Mouse (Mus musculus) brain, adult 2 months (tissue): ENCODE data around the gene Cdh12.

ENCODE experiments used
- DNase-seq: peaks from one replicate; pipeline ENCODE4 v3.0.0; 2011; ENCODE audit warnings: low read depth, low spot score

The Cdh12 gene

GRCm38 (mm10) chr15:20696229-20696628 is 247.2 kb downstream of the Cdh12 start:
- DNase-seq = no peak

- DNase-seq = peak; percentile 30
Measured at GRCm38 (mm10) chr15:20711859-20712258, 262.8 kb downstream of the Cdh12 start.

DNA sequence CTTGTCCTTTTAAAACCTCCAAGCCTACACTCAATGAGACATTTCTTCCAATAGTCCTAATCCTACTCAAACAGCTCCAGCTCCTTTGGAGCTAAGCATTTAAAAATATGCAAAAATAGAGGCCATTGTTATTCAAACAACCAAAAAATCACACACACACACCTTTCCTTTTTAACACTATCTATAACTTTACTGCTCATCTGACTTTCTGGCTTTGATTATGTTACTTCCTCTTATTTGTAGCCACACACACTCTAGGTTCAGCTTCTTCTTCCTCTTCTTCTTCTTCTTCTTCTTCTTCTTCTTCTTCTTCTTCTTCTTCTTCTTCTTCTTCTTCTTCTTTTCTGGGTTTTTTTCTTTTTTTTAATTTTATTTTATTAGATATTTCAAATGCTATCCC is 323.2 kb downstream of the Cdh12 start:
- no peak for DNase-seq

GRCm38 (mm10) chr15:20773423-20773822 is 324.4 kb downstream of the Cdh12 start:
- DNase-seq = no peak

DNA sequence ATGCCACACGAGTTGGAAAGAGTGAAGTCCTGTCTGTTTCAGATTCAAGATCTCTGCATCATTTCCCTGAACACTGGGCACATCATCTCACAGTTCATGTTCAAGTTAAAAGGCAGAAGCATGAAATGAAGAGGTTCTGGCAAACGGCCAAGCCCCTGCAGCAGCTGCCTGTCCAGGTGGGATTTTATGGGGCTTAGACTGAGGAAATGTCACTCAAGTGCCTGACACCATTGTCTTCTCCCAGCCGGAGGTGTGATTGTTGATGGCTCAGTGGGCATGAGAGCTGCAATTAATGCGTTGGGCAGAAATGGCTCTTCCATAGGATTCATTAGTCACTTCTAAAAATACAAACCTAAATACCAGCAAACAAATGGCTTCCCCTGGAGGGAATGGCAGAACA is 347.9 kb downstream of the Cdh12 start:
- peak; percentile 16 for DNase-seq

- DNase-seq = no peak
Measured at GRCm38 (mm10) chr15:20798541-20798940, 349.5 kb downstream of the Cdh12 start.

DNA sequence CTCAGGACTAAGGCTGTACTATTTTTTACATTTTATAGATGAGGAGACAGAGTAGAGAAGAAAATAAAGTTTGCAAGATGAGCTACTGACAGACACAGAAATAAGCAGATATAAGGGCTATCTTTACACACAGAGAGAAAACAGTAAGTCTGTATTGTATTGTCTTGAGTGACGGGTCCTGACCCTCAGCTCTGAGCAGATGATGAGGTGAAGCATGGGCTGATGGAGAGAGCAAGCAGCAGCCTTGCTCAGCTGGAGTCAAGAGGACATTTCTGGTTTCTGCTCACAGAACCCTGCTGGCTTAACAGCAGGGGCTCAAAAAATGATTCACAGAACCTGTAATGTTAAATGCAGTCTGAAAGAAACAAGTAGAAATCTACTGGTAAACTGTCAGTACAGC is 386.8 kb downstream of the Cdh12 start:
- no peak for DNase-seq

DNA sequence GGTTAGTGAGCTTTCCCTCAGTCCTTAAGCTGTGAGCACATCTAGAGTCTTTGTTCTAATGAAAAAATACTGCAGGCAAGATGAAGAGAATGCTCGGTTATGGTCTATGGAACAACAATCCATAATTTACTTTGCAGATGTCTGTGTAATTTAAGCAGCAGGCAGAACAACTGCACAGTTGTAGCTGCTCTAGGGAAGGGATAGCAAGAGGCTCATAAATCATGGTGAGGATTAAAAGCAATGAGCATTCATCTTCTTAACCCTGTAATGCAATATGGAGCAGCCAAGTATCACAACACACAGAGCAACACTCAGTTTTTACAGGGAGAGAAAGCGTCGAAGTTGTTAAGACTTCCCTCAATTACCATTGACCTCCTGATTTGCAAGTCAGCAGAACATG is 387.9 kb downstream of the Cdh12 start:
- DNase-seq = no peak

DNA sequence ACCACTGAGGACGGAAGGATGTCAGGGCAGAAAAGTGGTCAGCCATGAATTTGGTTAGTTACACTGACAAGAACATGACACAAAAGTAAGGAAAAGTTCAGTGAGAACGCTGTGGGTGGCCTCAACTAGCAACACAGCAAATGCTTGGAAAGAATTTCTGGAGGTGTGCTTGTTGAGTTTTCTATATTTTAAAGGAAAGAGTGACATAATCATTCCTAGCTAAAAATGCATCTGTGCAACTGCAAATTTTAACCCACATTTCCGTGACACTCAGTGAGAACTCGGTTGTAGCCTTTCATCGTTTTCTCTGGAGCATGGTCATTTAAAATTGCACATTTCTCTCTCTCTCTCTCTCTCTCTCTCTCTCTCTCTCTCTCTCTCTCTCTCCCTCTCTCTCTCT is 392.4 kb downstream of the Cdh12 start:
- peak; percentile 55 for DNase-seq

DNA sequence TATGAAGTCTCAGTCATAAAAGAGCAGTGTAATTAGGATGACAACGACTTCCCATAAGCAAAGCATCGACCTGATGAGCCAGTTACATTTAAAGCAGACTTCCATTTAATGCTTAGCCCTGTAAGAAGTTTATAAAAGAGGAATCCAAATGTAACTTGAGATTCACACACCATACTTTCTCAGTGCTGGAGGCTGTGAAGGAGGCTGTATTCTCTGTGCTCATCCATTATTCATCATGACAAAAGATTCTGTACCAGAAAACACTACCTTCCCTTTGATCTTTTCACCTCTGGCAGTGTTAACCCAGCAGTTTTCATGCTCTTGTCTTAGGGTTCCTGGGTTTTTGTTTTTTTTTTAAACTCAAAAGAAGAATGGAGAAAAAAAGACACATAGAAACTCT is 414.0 kb downstream of the Cdh12 start:
- DNase-seq = no peak

DNA sequence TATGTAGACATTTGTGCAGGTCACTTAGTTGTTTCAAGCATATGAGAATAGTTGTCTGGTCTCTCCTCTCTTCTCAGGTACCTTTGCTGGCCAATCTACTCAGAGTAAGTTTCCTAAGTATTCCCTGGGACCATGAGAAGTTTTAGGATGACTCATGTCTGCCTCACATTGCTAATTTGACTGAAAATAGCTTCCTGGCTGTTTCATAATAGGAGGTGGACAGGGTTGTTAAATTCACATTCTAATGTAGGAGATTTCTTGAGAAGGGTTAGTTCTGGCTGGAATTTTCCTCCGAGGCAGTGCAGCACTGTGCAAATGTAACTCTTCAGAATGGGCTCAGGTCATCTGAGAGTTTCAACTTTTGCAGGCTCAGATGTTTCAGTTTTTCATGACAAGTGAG is 423.5 kb downstream of the Cdh12 start:
- peak; percentile 63 for DNase-seq

- DNase-seq = no peak
Measured at GRCm38 (mm10) chr15:20876993-20877392, 427.9 kb downstream of the Cdh12 start.

GRCm38 (mm10) chr15:20893471-20893870 is 444.4 kb downstream of the Cdh12 start:
- DNase-seq = peak; percentile 53

- peak; percentile 37 for DNase-seq
Measured at GRCm38 (mm10) chr15:20902568-20902967, 453.5 kb downstream of the Cdh12 start.

- no peak for DNase-seq
Measured at GRCm38 (mm10) chr15:20928221-20928620, 479.2 kb downstream of the Cdh12 start.

DNA sequence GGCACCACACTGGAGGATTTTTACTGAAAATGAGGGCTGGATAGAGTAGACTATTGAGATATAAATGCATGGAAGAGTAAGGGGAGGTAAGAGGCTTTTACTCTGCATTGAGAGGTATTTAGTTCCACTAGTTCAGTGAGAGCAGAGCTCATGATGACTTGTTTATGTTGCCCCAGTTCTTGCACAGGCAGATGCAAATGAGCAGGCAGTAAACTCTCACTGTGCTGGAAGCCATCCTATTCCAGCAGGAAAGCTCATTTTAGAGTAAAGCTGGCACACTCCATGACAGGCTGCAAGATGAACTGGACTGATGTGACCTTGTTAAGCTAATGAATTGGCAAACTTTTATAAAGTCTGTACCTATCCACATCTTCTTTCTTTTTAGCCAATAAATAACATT is 494.9 kb downstream of the Cdh12 start:
- peak; percentile 45 for DNase-seq

DNA sequence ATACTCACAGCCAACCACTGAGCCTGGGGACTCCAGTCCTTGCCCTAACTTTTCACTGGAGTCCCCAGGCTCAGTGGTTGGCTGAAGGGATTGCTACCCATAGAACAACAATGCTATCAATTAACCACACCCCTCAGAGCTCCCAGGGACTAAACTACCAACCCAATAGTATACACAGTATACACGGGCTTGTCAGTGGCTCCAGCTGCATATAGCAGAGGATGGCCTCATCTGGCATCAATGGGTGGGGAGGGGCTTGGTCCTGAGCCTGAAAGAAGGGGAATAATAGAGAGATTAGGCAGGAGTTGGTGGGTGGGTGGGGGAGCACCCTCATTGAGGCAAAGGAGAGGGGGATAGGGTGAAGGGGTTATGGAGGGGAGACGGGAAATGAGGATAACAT is 518.4 kb downstream of the Cdh12 start:
- DNase-seq = no peak

- peak; percentile 67 for DNase-seq
Measured at GRCm38 (mm10) chr15:20971041-20971440, 522.0 kb downstream of the Cdh12 start.

- no peak for DNase-seq
Measured at GRCm38 (mm10) chr15:21000541-21000940, 551.5 kb downstream of the Cdh12 start.

- DNase-seq = no peak
Measured at GRCm38 (mm10) chr15:21007931-21008330, 558.9 kb downstream of the Cdh12 start.

DNA sequence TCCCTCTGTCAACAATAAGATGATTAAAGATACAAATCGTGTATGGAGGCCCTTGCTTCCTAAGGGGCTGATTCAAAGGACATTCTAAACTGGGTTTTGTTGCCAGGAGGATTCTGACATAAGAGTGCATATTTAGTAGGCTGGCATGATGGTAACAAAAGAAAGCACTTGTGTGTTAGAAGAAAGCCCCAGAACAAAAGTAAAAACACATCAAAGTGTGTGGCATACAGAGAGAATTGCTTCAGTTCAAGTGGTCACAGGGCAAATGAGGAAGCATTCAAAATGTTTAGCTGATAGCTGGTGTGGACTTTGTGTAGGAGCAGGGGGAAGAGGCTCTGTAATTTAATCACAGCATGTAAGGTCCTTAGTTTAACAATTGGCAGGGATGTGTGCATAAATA is 559.4 kb downstream of the Cdh12 start:
- no peak for DNase-seq

GRCm38 (mm10) chr15:21008969-21009368 is 559.9 kb downstream of the Cdh12 start:
- no peak for DNase-seq

DNA sequence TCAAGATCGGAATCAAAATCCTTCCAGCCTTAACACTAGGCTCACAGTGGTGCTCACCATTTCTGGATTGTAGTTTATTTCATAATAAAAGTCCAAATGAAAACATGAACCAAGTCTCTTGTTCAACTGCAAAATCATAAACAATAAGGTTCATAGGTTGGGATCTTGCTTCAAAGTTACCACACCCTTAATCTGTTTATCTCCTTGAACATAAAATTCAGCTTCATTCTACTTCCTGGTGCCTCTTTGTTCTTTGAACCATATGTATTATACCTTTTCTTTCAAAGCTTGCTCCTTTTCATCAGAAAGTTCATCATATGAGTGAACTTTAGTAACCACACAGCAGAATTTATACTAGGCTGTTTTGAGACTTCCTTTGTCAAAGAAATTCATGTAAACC is 614.6 kb downstream of the Cdh12 start:
- no peak for DNase-seq

GRCm38 (mm10) chr15:21069264-21069663 is 620.2 kb downstream of the Cdh12 start:
- no peak for DNase-seq

DNA sequence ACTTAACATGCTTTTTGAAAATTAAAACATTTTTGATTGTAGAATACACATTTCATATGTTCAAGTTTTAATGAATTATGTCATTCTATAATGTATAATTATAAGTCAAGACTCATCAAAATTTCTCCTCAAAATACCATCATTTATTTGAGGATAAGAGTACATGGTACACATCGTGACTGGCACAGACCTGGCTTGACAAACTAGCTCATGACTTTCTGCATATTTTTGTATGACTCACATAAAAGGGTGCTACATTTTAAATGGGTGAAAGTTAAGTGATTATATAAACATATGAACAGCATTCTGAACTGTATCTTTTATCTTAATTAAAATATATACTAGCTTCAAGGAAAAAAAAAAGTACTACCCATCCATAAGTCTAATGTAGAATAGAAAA is 643.8 kb downstream of the Cdh12 start:
- DNase-seq = peak; percentile 40
